Mouse (Mus musculus): ENCODE measurements around the gene Gm49358. TPM values are rescaled to one million over a fixed set of nuclear protein-coding genes. Genes with fewer than 3 reads are reported as not detected.

Gm49358 gene
- 10 to 100 TPM; 10.3 to 14.5 TPM for total RNA-seq (2021)

- intact Hi-C loops (cut with DNase I), result loop anchor here (10.0 kb wide), 1 partner anchor 211 kb away; no protein-coding TSS in a partner anchor
- DNase-seq, result no peak
Observed at GRCm38 (mm10) chr10:86763672-86764071, at the start of gene Gm49358. Gm49358 (plus strand) TSS chr10:86763972.

GRCm38 (mm10) chr10:86727548-86727980 lies 36.2 kb upstream of the Gm49358 start:
- peak; percentile 24 to 37 for DNase-seq
- intact Hi-C loops (cut with DNase I), result no loop called here

- intact Hi-C loops (cut with DNase I), result no loop called here
- DNase-seq, result peak in 1 of 2 experiments; percentile 15
Observed at GRCm38 (mm10) chr10:86728176-86728575, 35.6 kb upstream of the Gm49358 start.

- peak; percentile 85 to 90 for DNase-seq
Observed at GRCm38 (mm10) chr10:86730823-86731499, 32.8 kb upstream of the Gm49358 start.

GRCm38 (mm10) chr10:86731500-86731863 lies 32.3 kb upstream of the Gm49358 start:
- DNase-seq, result no peak

More at GRCm38 (mm10) chr10:86730823-86731499, 32.8 kb upstream of the Gm49358 start:
- intact Hi-C loops (cut with DNase I), result loop anchor here (2.0 kb wide), 3 partner anchors 26 to 256 kb away; partner anchors contain the start of genes Hsp90b1 and Ttc41

GRCm38 (mm10) chr10:86735036-86735435 lies 28.7 kb upstream of the Gm49358 start:
- intact Hi-C loops (cut with DNase I), result no loop called here
- DNase-seq, result no peak

More at GRCm38 (mm10) chr10:86731500-86731863, 32.3 kb upstream of the Gm49358 start:
- intact Hi-C loops (cut with DNase I), result loop anchor here (2.0 kb wide), 3 partner anchors 27 to 257 kb away; partner anchors contain the start of genes Hsp90b1 and Ttc41

- DNase-seq, result no peak
- intact Hi-C loops (cut with DNase I), result no loop called here
Observed at GRCm38 (mm10) chr10:86742918-86743317, 20.9 kb upstream of the Gm49358 start.

- DNase-seq, result no peak
- intact Hi-C loops (cut with DNase I), result no loop called here
Observed at GRCm38 (mm10) chr10:86744306-86744705, 19.5 kb upstream of the Gm49358 start.

GRCm38 (mm10) chr10:86755816-86756502 lies 7.8 kb upstream of the Gm49358 start:
- peak in 1 of 2 experiments; percentile 35 for DNase-seq

GRCm38 (mm10) chr10:86757724-86758123 lies 6.0 kb upstream of the Gm49358 start:
- no peak for DNase-seq
- intact Hi-C loops (cut with DNase I), result no loop called here

More at GRCm38 (mm10) chr10:86755816-86756502, 7.8 kb upstream of the Gm49358 start:
- intact Hi-C loops (cut with DNase I), result no loop called here

- no peak for DNase-seq
- intact Hi-C loops (cut with DNase I), result no loop called here
Observed at GRCm38 (mm10) chr10:86758211-86758610, 5.6 kb upstream of the Gm49358 start.

GRCm38 (mm10) chr10:86761236-86761635 lies 2.5 kb upstream of the Gm49358 start:
- intact Hi-C loops (cut with DNase I), result loop anchor here (10.0 kb wide), 1 partner anchor 214 kb away; no protein-coding TSS in a partner anchor
- no peak for DNase-seq

GRCm38 (mm10) chr10:86761722-86762383 lies 1.9 kb upstream of the Gm49358 start:
- no peak for DNase-seq
- intact Hi-C loops (cut with DNase I), result loop anchor here (10.0 kb wide), 1 partner anchor 213 kb away; no protein-coding TSS in a partner anchor

GRCm38 (mm10) chr10:86762384-86762730 lies 1.4 kb upstream of the Gm49358 start:
- intact Hi-C loops (cut with DNase I), result loop anchor here (10.0 kb wide), 1 partner anchor 212 kb away; no protein-coding TSS in a partner anchor
- no peak for DNase-seq

- DNase-seq, result no peak
- intact Hi-C loops (cut with DNase I), result loop anchor here (10.0 kb wide), 1 partner anchor 209 kb away; no protein-coding TSS in a partner anchor
Observed at GRCm38 (mm10) chr10:86765344-86765966, 1.7 kb downstream of the Gm49358 start.

GRCm38 (mm10) chr10:86769216-86769615 lies 5.4 kb downstream of the Gm49358 start:
- intact Hi-C loops (cut with DNase I), result loop anchor here (10.0 kb wide), 1 partner anchor 206 kb away; no protein-coding TSS in a partner anchor
- no peak for DNase-seq

GRCm38 (mm10) chr10:86769797-86770196 lies 6.0 kb downstream of the Gm49358 start:
- intact Hi-C loops (cut with DNase I), result loop anchor here (10.0 kb wide), 1 partner anchor 205 kb away; no protein-coding TSS in a partner anchor
- DNase-seq, result no peak

- intact Hi-C loops (cut with DNase I), result no loop called here
Observed at GRCm38 (mm10) chr10:86771701-86772100, 7.9 kb downstream of the Gm49358 start.

GRCm38 (mm10) chr10:86772231-86772631 lies 8.5 kb downstream of the Gm49358 start:
- no peak for DNase-seq
- intact Hi-C loops (cut with DNase I), result no loop called here

More at GRCm38 (mm10) chr10:86771701-86772100, 7.9 kb downstream of the Gm49358 start:
- DNase-seq, result no peak

- intact Hi-C loops (cut with DNase I), result no loop called here
- no peak for DNase-seq
Observed at GRCm38 (mm10) chr10:86773360-86773759, 9.6 kb downstream of the Gm49358 start.

Measured in heart, postnatal 36 days (tissue).